Mouse (Mus musculus) cerebellum, adult 18-20 months (tissue): ENCODE data around the gene Clba1.
"Not testable (repeated sequence)": the region's sequence is repeated elsewhere in the genome, so short reads cannot be mapped to it uniquely, and the experiment has no call there.

Experiments
- DNase-seq, 2 experiments: peaks; one replicate each; pipeline ENCODE4 v3.0.0; 2021

The Clba1 gene

GRCm38 (mm10) chr12:112795466-112796104 lies 13.2 kb upstream of the Clba1 start:
- DNase-seq, result no peak

- DNase-seq, result no peak
These were observed 11.9 kb upstream of the Clba1 start for GRCm38 (mm10) chr12:112796551-112797510.

- no peak for DNase-seq
These were observed 10.9 kb upstream of the Clba1 start for GRCm38 (mm10) chr12:112797672-112798331.

- DNase-seq, result no peak
These were observed 10.4 kb upstream of the Clba1 start for GRCm38 (mm10) chr12:112798332-112798681.

GRCm38 (mm10) chr12:112798716-112799115 lies 10.0 kb upstream of the Clba1 start:
- no peak for DNase-seq

GRCm38 (mm10) chr12:112799237-112799970 lies 9.3 kb upstream of the Clba1 start:
- DNase-seq, result no peak

GRCm38 (mm10) chr12:112800476-112800875 lies 8.3 kb upstream of the Clba1 start:
- DNase-seq, result peak; percentile 60 to 78

- DNase-seq, result peak; percentile 56 to 58
These were observed 6.6 kb upstream of the Clba1 start, which contains the start of gene Ahnak2 for GRCm38 (mm10) chr12:112801864-112802846. Gene Ahnak2 (minus strand): TSS chr12:112802657.

GRCm38 (mm10) chr12:112802917-112803316 lies 5.8 kb upstream of the Clba1 start:
- no peak for DNase-seq

- peak in 1 of 2 experiments; percentile 42 for DNase-seq
These were observed 4.7 kb upstream of the Clba1 start for GRCm38 (mm10) chr12:112804046-112804445.

GRCm38 (mm10) chr12:112806044-112806443 lies 2.7 kb upstream of the Clba1 start:
- DNase-seq, result no peak

GRCm38 (mm10) chr12:112807796-112808195 lies 941 bp upstream of the Clba1 start:
- no peak for DNase-seq

GRCm38 (mm10) chr12:112808212-112808586 lies 538 bp upstream of the Clba1 start:
- no peak for DNase-seq

- DNase-seq, result no peak
These were observed 904 bp downstream of the Clba1 start for GRCm38 (mm10) chr12:112809641-112810040.

GRCm38 (mm10) chr12:112810092-112810885 lies 1.6 kb downstream of the Clba1 start:
- DNase-seq, result no peak

- DNase-seq, result no peak
These were observed 4.6 kb downstream of the Clba1 start for GRCm38 (mm10) chr12:112813370-112813769.

GRCm38 (mm10) chr12:112814682-112815470 lies 6.1 kb downstream of the Clba1 start:
- DNase-seq, result no peak

GRCm38 (mm10) chr12:112816294-112816693 lies 7.6 kb downstream of the Clba1 start:
- DNase-seq, result peak; percentile 62 to 63

GRCm38 (mm10) chr12:112816866-112817265 lies 8.1 kb downstream of the Clba1 start:
- DNase-seq, result not testable (repeated sequence)
